Mouse (Mus musculus): Measurements from ENCODE around the gene Far2.
A peak's percentile ranks its signal among the peaks of the same experiment; 100 is the strongest.

The Far2 gene

DNA sequence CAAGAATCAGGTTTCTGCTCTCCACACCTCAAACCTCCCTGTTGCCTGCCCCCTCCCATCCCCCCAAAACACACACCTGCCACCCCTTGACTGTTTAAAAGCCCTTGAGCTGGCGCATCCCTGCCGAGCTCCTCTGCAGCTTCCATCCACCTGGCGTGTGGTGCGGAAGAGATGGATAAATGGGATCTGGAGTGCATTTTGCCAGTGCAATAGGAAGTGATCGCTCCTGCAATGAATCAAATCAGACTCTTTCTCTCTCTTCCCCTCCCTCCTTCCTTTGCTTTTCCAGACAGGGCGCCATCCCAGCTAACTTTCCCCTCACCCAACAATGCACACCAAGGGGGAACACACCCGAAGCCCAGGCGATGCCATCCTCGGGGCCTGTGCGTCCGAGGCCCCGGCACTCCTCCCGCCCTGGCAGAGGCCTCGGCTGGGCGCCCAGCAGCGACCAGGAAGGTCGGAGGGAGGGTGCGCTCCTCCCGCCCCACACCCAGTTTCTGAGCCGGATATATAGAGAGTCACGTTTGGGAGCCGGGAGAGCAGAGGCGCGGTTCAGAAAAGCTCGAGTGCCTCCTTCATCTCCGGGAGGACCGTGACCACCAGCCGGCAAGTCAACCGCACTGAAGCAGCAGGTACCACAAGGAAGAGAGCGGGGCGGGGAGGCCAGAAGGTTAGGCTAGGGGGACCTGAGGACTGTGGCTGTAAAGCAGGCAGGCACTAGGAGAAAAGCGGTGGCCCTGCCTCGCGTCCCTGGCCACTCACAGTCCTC is at the start of gene Far2:
Gene Far2, plus strand, starts transcription at position 379 of the 769 bp plus-strand sequence.
- no peak for DNase-seq

DNA sequence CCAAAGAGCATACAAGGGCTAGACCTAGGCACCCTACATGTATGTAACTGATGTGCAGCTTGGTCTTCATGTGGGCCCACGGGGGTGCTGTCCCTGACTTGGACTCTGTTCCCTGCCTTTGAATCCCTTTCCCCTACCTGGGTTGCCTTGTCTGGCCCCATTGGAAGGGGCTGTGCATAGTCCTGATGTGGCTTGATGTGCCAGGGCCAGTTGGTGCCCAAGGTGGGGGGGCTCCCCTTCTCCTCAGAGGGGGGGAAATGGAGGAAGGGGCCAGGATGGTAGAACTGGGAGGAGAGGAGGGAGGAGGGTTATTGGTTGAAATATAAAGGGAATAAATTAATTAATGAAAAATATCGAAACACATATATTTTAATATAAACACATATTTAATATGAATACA is 46.6 kb upstream of the Far2 start:
- no peak for DNase-seq

DNA sequence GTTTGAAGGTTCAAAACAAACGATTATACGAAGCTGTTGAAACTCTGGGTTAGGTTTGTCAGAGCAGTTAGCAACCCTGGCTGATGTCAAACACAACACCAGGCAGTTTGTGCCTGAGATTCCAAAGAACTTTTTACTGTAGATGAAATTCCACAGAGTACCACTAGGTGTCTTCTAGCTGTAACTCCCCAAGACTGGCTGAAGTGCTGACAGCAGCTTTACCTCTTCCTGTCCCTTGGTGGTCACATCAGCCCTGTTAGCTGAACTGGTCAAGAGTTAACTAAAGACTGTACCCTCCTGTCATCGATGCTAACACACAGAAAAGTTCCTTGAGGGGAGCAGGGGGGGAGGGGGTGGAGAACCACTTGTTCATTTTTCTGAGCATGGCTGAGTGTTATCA is 46.0 kb upstream of the Far2 start:
- peak in 1 of 2 experiments; percentile 3 for DNase-seq

DNA sequence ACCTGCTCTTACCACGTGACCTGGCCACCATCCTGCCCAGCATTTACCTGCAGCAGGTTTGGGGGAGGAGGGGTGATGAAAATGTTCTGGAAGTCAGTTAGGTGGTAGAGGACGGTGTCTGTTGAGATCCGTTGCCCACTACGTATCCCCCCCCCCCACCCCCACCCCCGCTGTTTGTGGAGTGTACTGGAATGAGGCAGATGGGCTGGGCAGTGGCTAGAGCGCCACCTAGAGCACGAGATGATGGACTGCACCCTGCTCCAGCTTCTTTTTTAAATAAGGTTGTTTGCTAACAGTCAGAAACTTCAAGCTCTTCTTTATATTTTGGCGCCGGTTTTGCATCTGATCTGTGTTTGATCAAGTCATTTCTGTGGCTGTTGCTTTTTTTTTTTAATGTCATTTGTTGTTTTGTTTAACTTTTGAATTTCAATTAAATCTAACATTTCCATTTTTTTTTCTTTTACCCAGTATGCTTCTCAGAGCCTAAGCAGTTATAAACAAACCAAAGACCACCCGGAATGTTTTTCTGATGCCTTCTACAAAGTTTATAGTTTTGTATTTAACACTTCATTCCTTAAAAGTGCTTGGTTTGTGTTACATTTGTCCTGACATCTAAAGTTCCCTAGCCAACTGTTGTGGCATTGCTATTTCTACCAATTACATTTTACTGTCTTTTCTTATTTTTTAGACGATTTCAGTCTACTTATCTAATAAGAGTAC is 40.8 kb upstream of the Far2 start:
- DNase-seq: no peak

DNA sequence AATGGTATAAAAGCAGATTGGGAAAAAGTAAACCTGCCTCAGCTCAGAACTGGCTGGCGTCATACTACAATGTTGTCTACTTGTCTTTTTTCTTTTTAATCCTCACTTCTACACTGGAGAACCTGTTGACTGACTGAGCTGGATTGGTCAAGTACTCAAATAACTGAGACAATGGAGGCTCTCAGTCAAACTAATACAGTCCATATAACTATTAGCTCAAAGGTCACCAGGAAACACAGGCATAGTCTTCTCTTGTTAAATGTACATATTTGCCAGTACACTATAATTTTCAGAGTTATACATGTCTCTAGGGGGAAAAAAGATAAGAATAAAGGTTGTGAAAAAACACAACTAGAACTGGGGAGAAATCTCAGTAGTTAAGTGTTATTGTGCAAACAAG is 6.3 kb upstream of the Far2 start:
- DNase-seq: no peak

DNA sequence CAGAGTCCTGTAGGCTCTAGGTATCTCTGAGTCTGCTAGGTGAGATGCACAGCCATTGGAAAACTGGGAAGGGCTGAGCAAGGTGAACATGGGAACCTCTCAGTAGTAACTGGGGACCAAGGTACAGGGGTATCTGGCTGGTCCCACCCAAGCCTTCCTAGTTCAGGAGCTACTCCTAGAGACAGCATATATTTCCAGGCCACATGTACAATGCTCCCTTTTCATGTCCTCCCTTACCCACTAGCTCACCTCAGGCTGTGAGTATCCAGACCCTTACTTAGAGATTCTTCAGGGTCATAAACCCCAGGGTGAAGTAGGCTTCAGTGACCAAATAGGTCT is 560 bp downstream of the Far2 start:
- peak in 1 of 2 experiments; percentile 30 for DNase-seq

DNA sequence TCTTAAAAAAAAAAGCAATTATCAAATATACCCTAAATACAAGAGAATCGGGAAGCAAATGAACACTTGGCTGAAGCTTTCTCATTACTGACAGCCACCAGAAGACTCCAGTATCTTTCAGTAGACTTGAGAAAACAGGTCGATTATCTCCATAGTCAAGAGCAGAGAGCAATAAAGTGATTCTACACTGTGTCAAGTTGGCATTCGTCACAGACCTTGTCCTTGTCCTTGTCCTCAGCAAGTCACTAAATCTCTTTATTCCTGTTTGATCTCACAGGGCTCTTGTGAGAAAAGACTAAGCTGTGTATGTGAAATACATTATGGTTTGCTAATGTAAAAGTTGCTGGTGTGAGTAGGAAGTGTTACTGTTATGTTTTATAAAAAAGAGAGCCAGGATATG is 16.1 kb downstream of the Far2 start:
- no peak for DNase-seq

DNA sequence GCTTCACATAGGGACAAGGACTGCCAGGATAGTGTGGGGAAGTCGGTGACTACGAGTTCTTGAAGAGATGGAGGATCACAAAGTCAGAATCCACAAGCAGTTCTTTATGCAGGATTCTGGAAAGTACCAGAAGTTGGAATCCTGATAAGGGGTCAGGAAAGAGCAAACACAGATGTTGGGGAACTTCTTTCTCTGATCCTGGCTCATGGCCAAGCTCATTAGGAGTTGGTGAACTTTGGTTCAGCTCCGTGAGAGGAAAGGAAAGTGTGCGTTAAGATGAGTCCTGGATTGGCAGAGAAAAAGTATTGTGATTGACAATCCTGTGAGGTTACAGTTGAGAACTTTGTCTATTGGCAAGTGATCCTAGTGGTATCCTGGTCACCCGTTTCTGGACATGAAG is 19.2 kb downstream of the Far2 start:
- DNase-seq: no peak

DNA sequence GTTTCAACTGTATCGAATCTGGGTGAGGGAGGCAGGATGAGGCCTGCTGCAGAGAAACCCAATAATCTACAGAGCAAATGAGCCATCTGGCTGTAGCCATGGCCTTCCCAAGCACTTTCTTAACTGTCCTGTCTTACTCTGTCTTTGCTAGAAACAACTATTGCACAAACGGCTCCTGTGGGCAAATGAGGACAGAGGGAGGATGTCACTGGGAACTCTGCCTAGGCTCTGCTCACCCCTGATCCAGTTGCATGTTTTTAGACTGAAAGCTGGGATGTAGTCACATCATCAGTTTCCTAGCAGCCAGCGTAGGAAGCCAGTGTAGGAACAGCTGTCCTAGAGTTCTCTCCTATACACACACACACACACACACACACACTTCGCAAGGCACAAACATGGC is 21.7 kb downstream of the Far2 start:
- DNase-seq: no peak

DNA sequence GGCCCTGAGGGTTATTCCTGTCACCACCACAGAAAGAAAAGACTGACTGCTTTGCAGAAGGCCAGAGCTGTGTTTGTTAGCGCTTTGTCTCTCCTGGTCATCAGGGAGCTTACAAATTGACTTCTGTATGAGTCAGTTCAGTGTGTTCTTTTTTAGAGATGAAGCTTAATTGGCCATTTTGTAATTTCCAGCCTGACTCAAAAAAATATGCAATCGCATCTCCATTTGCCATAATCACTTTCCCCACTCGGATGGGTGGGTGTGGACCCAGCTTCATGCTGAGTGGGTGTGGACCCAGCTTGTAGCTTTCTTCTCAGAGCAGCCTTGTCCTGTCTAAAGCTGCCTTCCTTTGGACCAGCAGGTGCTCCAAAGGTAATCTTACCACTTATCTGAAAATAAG is 26.5 kb downstream of the Far2 start:
- DNase-seq: no peak

DNA sequence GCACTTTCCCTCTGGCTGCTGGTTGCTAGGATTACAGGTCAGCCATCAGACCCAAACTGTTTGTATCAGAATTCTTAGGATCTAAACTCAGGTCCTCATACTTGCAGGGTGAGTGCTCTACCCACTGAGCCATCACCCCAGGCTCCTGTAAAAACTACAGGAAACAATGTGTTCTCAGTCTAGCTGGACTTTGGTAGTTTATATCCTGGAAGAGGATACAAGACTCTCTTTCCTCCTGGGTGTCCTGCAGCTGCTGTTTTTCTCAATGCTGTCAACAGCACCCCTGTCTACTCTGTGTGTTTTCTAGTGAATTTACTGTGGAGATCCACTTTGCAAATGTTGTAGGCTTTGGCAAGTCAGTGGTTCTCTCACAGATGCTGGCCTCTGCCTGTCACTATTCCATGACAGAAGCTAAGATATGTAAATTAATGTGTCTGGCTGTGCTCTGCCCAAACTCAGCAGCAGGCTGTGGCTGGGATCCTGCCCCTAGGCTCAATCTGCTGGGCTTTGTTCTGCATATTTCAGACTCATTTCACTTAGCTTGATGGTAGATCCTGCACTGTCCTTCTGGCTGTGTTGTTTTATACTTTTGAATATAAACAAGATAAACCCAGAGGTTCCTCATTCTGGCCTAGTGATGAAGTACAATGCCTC is 27.3 kb downstream of the Far2 start:
- no peak for DNase-seq

DNA sequence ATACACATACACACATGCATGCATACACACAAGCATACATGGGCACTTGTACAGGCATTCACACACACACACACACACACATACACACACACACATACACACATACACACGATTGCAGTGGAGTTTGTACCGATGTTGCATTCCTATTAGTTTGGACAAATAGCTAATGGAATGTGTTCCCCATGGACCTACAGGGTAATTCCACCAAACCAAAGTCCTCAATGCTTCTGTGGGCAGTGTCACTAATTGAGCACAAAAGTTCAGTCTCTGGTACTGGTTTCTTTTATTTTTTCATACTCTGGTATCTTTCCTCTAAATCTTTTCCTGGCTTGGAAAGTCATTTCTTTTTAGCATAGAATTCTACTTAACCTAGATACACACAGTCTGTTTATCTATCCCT is 36.8 kb downstream of the Far2 start:
- DNase-seq: no peak

DNA sequence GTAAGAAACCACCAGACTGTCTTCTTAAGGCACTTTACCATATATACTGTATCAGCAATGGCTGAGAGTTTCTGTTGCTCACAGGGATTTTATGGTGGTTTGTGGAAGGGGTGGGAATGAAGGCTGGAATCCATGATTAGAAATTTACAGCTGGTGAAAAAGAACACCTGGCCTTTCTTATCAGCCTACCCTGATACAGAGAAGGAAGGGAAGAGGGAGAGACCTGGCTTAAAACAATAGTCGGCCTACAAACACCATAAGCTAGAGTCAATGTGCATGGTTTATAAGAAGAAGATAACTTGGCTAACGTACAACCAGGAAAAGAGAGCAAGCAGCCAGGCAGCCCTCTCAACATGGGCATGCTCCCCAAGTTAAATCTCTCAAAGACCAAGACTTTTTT is 37.3 kb downstream of the Far2 start:
- DNase-seq: no peak

DNA sequence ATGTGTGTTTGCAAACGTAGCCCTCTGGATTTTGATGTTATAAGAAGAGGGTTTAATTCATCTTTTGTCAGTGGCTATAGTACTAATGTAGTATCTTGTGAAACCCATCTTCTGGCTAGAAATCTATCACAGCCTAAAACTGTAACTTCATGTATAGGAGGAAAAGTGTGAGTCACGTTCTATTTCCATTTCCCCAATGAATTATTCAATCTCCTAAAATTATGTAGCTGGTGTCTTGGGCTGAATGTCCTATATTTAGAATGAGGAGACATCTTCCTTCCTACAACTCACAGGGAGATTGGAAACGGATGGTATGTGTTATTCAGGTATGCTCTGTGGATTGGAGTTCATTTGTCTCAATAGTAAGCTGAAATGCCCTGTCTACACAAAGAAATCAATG is 50.0 kb downstream of the Far2 start:
- DNase-seq: no peak

DNA sequence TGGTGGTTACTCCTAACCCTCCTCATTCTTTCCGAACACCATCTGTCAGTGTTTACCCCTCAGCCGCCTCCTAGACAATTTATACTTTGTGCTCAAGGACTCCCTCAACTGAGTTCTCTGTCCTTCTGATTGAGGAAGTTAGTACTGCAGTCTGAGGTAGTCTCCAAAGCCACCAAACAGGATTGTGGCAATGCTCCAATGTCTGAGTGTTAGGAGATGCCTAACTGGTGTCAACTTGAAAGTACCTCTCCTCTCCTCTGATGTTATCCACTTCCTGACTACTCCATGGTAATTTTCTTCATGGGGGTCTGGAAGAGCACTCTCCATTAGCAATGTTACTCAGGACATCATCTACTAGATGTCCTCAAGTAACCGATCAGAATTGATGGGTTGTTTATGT is 54.9 kb downstream of the Far2 start:
- DNase-seq: no peak

DNA sequence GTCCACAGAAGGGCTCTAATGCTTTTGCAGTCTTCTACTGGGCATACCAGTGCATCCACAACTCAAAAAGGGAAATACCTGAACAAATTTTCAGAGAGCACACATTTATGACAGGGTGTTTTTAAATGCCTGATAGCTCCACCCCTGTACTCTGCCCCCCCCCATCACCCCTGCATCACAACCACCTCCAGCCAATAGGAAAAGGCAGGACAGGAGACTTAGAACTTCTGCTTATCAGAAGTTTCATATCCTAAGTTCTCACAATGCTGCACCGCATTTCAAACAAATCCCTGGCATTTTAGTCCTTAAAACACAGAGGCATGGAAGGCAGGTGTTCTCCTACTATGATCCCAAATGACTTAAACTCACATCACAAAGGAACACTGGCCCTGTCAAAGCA is 55.4 kb downstream of the Far2 start:
- no peak for DNase-seq

DNA sequence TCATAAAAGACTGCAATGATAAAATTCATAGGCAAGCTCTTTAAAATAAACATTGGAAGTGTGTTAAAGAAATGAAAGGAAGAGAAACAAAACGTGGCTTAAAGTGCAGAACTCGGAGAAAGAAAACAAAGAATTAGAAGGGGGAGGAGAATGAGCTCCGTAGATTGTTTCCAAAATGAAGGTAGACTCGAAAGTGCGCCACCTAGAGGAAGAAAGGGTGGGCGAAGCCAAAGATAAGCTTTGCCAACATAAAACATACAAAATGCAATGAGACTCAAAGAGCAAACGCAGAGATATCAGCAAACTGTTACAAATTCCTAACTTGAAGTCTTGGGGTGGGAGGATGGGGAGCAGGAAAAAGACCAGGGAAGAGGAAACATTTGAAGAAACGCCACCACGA is 57.2 kb downstream of the Far2 start:
- peak in 1 of 2 experiments; percentile 44 for DNase-seq

DNA sequence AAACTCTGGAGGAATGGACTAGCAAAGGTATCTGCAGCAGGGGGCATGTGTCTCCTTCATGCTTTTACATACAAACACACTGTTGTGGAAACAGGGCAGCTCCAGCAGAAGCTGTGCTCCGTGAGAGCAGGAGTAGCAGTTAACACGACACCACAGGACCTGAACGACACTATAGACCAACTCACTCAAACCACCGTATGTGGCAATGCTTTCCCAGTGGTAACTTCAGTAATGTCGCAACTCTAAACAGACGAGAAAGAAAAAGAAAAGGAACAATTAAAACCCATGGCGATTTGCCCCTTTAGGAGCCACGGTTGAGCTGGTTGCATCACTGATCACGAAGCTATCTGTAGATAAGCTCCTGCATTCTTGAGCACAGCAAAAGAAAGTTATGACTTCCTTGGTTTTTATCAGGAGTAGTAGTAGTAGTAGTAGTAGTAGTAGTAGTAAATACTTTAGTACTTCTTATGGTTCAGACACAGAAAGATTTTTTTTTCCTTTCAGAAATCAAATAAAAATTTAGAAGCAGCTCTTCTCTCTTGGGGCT is 58.7 kb downstream of the Far2 start:
- DNase-seq: no peak

DNA sequence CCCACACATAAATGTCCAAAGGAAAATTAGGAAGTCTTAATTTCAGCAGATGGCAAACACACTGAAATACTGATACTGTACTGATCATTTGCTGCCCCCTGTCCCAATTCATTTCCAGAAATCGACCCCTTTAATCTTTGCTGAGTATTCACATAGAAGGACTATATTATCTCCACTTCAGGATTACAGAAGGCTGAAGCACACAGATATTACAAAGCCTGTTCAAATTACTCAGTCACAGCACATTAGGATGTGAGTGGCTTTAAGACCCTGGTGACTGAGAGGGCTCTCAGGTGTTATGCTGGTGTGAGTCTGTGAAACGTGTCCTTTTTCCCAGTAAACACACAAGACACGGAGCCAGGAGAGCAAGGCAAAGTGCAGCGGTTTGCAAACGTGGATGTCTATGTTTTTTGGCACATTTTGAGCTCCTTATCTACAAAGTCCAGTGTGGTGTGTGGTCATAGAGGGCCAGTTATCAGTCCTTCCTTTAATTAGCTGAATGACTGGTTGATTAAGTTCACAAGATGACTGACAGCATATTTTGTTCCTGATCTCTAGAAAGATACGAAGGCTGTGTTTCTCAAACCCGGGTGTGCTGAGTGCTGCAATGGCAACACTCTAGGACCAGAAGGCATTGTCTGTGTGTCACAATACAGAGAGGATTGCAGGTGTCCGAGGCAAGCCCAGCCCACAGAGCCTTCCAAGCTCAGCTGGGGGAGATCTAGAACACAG is 61.8 kb downstream of the Far2 start:
- DNase-seq: no peak

DNA sequence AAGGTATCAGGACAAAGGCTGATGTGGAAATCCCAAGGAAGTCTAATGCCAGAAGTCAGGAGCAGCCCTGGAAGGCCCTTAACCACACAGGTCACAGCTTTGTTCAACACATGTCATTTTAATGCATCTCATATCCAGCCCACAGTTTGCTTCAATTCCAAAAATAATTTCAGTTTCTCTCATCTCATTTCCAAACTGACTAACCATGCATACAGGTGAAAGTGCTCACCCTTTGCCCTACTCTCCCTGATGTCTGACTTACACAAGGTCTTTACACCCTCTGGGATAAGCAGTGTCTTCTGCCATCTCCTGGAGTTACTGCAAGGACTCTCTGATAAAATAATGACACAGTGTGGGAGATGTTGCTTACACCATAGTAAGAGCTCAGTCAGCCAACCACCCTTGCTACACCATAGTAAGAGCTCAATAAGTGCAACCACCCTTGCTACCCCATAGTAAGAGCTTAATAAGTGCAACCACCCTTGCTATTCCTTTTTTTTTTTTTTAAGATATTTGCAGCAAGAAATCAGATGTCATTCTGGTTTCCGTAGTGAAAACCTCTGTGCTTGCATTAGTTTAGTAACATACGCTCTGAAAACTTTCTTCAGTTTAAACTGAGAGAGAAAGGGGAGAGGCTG is 64.1 kb downstream of the Far2 start:
- no peak for DNase-seq

DNA sequence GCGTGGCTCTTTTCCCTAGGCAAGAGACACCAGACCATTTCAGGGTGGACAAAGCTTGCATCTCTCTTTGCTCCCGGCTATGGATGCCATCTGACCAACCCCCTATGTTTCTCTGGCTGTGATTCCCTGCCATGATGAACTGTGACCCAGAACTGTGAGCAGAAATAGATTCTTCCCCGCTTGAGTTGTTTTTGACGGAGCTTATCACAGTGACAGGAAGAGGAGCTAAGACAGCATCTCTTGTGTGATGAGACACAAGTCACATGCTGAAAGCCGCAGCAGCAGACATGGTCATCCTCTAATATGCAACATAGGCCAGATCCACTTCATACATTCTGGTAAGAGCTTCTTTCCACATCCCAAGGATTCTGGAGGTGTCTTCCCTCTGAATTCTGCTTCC is 69.3 kb downstream of the Far2 start:
- DNase-seq: no peak

DNA sequence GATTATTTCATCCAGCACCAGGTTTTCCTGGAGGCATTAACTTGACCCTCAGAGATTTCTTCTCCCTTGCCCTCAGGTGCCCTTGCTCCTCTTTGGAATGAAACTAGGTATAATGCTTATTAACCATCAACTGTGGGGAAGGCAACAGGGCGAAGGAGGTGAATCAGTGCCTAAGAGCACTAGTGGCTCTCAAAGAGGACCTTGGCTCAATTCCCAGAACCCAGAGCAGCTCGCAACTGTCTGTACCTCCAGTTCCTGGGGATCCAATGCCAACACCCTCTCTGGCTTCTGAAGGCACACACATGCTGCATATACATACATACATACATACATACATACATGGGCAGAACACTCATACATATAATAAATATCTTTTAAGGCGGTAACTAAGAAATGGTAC is 69.8 kb downstream of the Far2 start:
- peak; percentile 17 to 48 for DNase-seq

DNA sequence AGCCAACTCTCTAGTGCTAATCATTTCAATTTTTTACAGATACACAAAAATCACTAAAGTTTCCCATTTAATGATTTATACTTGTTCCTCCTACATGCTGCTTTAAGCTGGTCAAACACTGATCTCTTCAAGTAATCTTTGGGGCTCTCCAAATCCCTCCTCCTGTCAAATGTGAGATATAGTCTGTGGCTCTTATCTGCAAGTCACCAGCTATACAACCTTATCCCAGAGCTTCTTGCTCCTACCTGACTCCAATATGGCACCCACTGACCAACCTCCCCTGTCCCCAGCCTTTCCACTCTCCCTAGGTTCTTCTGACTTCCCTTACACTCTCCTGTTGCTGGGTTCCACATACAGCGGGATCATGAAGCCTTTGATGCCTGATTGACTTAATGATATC is 70.6 kb downstream of the Far2 start:
- no peak for DNase-seq
